9 mouse cellular contexts compared by ENCODE assay signal in the genomic region with DNA sequence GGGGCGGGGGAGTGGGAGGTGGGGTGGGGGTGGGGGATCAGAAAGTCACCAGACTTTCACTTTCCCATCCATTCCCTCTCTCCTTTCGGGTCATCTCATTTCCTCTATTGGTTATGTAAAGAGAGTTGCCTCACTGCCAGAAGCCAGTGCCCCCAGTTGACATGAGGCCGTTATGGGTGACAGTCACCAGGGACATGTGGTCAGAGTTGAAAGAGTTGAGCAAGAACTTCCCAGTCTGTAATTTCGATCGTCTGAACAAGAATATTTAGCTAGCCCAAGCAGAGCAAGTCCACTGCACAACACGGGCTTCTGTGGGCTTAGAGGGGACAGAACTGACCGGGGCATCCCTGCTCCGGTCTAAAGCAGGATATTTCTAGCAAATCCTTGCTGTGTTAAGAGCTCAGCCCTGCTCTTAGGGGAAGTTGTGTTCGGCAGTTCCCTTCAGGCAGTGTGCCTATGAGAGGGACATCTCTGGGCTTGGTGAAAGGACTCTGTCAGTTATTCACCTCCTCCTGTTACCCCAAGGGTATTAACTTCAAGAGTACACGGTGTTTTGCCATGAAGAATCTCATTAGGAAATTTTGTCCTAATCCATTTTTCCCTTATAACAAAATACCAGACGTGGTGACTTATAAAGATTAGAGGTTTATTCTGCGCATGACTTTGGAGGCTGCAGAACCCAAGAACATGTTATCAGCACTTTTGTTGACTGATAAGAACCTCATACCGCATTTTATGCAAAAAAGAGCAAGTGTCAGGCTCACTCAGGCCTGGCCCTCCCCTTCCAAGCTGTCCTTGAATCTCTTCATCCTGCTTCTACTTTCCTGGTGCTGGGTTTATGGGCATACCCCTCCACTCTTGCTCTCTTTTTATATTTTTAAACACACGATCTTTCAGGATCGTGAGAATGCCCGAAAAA. TPM values are rescaled to one million over a fixed set of nuclear protein-coding genes. Genes with fewer than 3 reads are reported as not detected.
DNase-seq lines count a peak whose midpoint lies in the region; ATAC-seq and TF ChIP-seq lines count a peak whose summit lies in the region.
"Had no signal": no experiment of that assay in that cellular context is flagged by ENCODE, and none has a peak within 500 bp of the region (broad histone marks: within the 10 kb centered on the region; RNA-seq: fewer than 3 reads in every experiment).

No protein-coding gene starts in this region.

- no peaks in the 10 kb centered on the region for H3K9me3 ChIP-seq in kidney, embryonic 16.5 days (ENCODE audit: low read length)
- H3K9me3 ChIP-seq in heart, embryonic 16.5 days (replicated peaks; ENCODE audit: control insufficient read depth, low read length), result no peaks in the 10 kb centered on the region
- H3K9me3 ChIP-seq in hindbrain, embryonic 12.5 days (replicated peaks), result no peaks in the 10 kb centered on the region
- H3K9me3 ChIP-seq in forebrain, embryonic 10.5 days, result no peaks in the 10 kb centered on the region

- no peak overlapping the region for H3K9ac ChIP-seq in kidney, embryonic 16.5 days (replicated peaks; ENCODE audit: low read length)
- peak overlapping the region; percentile 23; the same call in 1 of the 2 replicates for H3K9ac ChIP-seq in heart, embryonic 16.5 days (ENCODE audit: low read length)
- H3K9ac ChIP-seq in hindbrain, embryonic 12.5 days, result no peak overlapping the region

- no peak for ATAC-seq in kidney, embryonic 16.5 days (ENCODE audit: low FRiP score, low TSS enrichment)
- no peak for ATAC-seq in heart, embryonic 16.5 days (replicated peaks; ENCODE audit: extremely low read depth, insufficient read depth, low FRiP score)
- ATAC-seq in hindbrain, embryonic 12.5 days (ENCODE audit: low FRiP score), result no peak

- TF ChIP-seq POLR2A in spleen, adult 2 months (IDR thresholded peaks at IDR 0.05; ENCODE audit: low read depth, low read length), result no peak

- WGBS in kidney, embryonic 16.5 days, result 70% methylated on average over 16 of the region's 16 CpGs
- WGBS in heart, embryonic 16.5 days, result 38% methylated on average over 16 of the region's 16 CpGs
- 38% methylated on average over 16 of the region's 16 CpGs for WGBS in spleen, adult 2 months
- 78% methylated on average over 16 of the region's 16 CpGs for WGBS in hindbrain, embryonic 12.5 days
- 76% methylated on average over 16 of the region's 16 CpGs for WGBS in forebrain, embryonic 10.5 days

- H3K4me2 ChIP-seq in kidney, embryonic 16.5 days (replicated peaks; ENCODE audit: low read depth, low read length), result no peak overlapping the region
- H3K4me2 ChIP-seq in heart, embryonic 16.5 days (ENCODE audit: low read depth, low read length), result peak overlapping the region; percentile 53
- no peak overlapping the region for H3K4me2 ChIP-seq in hindbrain, embryonic 12.5 days (replicated peaks)

- H3K36me3 ChIP-seq in kidney, embryonic 16.5 days (ENCODE audit: insufficient read depth, low read length), result peaks cover 3% of the 10 kb centered on the region; the same call in 1 of the 2 replicates
- no peaks in the 10 kb centered on the region for H3K36me3 ChIP-seq in heart, embryonic 16.5 days (ENCODE audit: control insufficient read depth, insufficient read depth)
- H3K36me3 ChIP-seq in spleen, adult 2 months (ENCODE audit: control insufficient read depth, insufficient read depth, low read length), result no peaks in the 10 kb centered on the region
- no peaks in the 10 kb centered on the region for H3K36me3 ChIP-seq in hindbrain, embryonic 12.5 days
- no peaks in the 10 kb centered on the region for H3K36me3 ChIP-seq in forebrain, embryonic 10.5 days (replicated peaks)

- no peak overlapping the region for H3K4me3 ChIP-seq in kidney, embryonic 16.5 days (ENCODE audit: low read length)
- H3K4me3 ChIP-seq in heart, embryonic 16.5 days (ENCODE audit: low read length), result peak overlapping the region; percentile 20
- no peak overlapping the region for H3K4me3 ChIP-seq in spleen, adult 2 months (ENCODE audit: extremely low read depth, insufficient read depth, insufficient read length)
- no peak overlapping the region for H3K4me3 ChIP-seq in hindbrain, embryonic 12.5 days
- H3K4me3 ChIP-seq in forebrain, embryonic 10.5 days, result no peak overlapping the region

- H3K4me1 ChIP-seq in kidney, embryonic 16.5 days (ENCODE audit: insufficient read depth, low read length), result no peaks in the 10 kb centered on the region
- H3K4me1 ChIP-seq in heart, embryonic 16.5 days (ENCODE audit: control insufficient read depth, insufficient read depth, low read length), result peaks cover 16% of the 10 kb centered on the region
- peaks cover 5% of the 10 kb centered on the region; the same call in 1 of the 2 replicates for H3K4me1 ChIP-seq in spleen, adult 2 months (ENCODE audit: control insufficient read depth, insufficient read depth, insufficient read length)
- H3K4me1 ChIP-seq in hindbrain, embryonic 12.5 days, result no peaks in the 10 kb centered on the region
- peaks cover 31% of the 10 kb centered on the region for H3K4me1 ChIP-seq in forebrain, embryonic 10.5 days

- peak; percentile 34 to 36 for DNase-seq in kidney, adult 8-10 months
- peak; percentile 24 to 37 for DNase-seq in lung, adult 18-20 months
- DNase-seq in spleen, adult 2 months (ENCODE audit: low read depth in 1 of 2, low spot score in 2 of 2), result no peak
- no peak for DNase-seq in thymus, postnatal 10 days (ENCODE audit: low spot score in 2 of 2)
- no peak for DNase-seq in forebrain, embryonic 10.5 days (ENCODE audit: extremely low spot score, low spot score)
- DNase-seq: thymus, postnatal 25 days had no signal

- no peak for TF ChIP-seq CTCF in spleen, adult 2 months (IDR thresholded peaks at IDR 0.05; ENCODE audit: extremely low read depth, insufficient read depth, insufficient read length, insufficient replicate concordance)

- no peaks in the 10 kb centered on the region for H3K27me3 ChIP-seq in kidney, embryonic 16.5 days (ENCODE audit: insufficient read depth, low read length)
- H3K27me3 ChIP-seq in heart, embryonic 16.5 days (ENCODE audit: control insufficient read depth, insufficient read depth, low read length), result no peaks in the 10 kb centered on the region
- H3K27me3 ChIP-seq in spleen, adult 2 months (ENCODE audit: control insufficient read depth, insufficient read depth, low read length), result no peaks in the 10 kb centered on the region
- H3K27me3 ChIP-seq in hindbrain, embryonic 12.5 days, result no peaks in the 10 kb centered on the region
- no peaks in the 10 kb centered on the region for H3K27me3 ChIP-seq in forebrain, embryonic 10.5 days (ENCODE audit: poor library complexity, severe bottlenecking)

- H3K27ac ChIP-seq in kidney, embryonic 16.5 days (ENCODE audit: low read length), result no peak overlapping the region
- no peak overlapping the region for H3K27ac ChIP-seq in heart, embryonic 16.5 days (ENCODE audit: low read length)
- H3K27ac ChIP-seq in spleen, adult 2 months (ENCODE audit: insufficient read depth, low read length), result peak overlapping the region; percentile 57; the same call in 1 of the 2 replicates
- no peak overlapping the region for H3K27ac ChIP-seq in hindbrain, embryonic 12.5 days
- H3K27ac ChIP-seq in forebrain, embryonic 10.5 days, result no peak overlapping the region

RNA-seq across cellular contexts. Expression of a gene that starts 42.0 kb away (rescaled TPM):
- polyA plus RNA-seq in kidney, embryonic 16.5 days (2015; fragmentation: Nextera tagmentation; extraction: Ambion mirVana), result 17.0 and 20.8 TPM in 2 replicates
- 5.2 and 5.8 TPM in 2 replicates for polyA plus RNA-seq in heart, embryonic 16.5 days (2015; fragmentation: Nextera tagmentation; extraction: Ambion mirVana)
- 1.5 and 1.8 TPM in 2 replicates for polyA plus RNA-seq in spleen, adult 2 months (2012; rRNA removed)
- polyA plus RNA-seq in hindbrain, embryonic 12.5 days (2016; fragmentation: Nextera tagmentation; extraction: Ambion mirVana), result 5.7 and 12.4 TPM in 2 replicates
- polyA plus RNA-seq in forebrain, embryonic 10.5 days (2016; fragmentation: Nextera tagmentation; extraction: Ambion mirVana), result 1.4 and 2.5 TPM in 2 replicates

Comparison
In these comparisons a context has a peak if more than half of its experiments do, and no peak if none do; other contexts are left out.
1. DNase-seq: peak in kidney, adult 8-10 months (2 of 2) and lung, adult 18-20 months (2 of 2); none in spleen, adult 2 months (0 of 2), thymus, postnatal 10 days (0 of 2) and forebrain, embryonic 10.5 days (single experiment).